Mouse (Mus musculus): Measurements from ENCODE around the gene Rassf10. TPM values are rescaled to one million over a fixed set of nuclear protein-coding genes. Genes with fewer than 3 reads are reported as not detected.

Gene Rassf10
- 0.09 TPM in 2 replicates for polyA plus RNA-seq (2012)

DNA sequence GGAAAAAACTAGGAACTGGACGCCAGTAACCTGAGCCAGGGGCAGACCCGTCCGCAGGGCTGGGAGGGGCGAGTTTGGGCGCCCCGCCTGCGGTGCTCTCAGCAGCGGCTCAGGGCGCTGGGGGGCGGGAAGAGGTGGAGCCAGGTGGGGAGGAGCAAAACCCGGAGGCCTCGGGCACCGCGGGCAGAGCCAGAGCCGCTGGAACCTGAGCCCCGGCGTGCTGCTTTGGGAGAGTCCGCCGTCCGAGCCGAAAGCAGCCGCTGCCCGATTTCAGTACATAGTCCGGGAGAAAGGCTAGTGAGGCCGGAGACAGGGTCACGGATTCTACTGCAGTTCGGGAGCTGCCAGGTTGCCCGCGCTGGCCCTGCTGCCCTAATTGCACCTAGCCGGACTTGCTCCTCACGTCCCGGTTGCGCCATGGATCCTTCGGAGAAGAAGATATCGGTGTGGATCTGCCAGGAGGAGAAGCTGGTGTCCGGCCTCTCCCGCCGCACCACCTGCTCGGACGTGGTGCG, at the start of gene Rassf10:
Gene Rassf10, plus strand, starts transcription at position 186 of the 515 bp plus-strand sequence.

Data from megakaryocyte-erythroid progenitor cell, adult 5 weeks (primary cell).